Mouse (Mus musculus): ENCODE results near the gene Diaph2. TPM values are rescaled to one million over a fixed set of nuclear protein-coding genes. Genes with fewer than 3 reads are reported as not detected.
"Not testable (repeated sequence)": the region's sequence is repeated elsewhere in the genome, so short reads cannot be mapped to it uniquely, and the experiment has no call there.

Gene Diaph2
- polyA plus RNA-seq, 1 experiment from 2014 or later = 4.4 TPM

- 84% methylated on average over 2 of the region's 2 CpGs for WGBS
- no peaks in the 10 kb centered on the region for H3K36me3 ChIP-seq
- DNase-seq (ENCODE audit: low spot score) = no peak
- H3K27me3 ChIP-seq (ENCODE audit: insufficient read depth, poor library complexity, severe bottlenecking) = no peaks in the 10 kb centered on the region
- no peak overlapping the region for H3K27ac ChIP-seq
- H3K4me1 ChIP-seq = no peaks in the 10 kb centered on the region
- no peaks in the 10 kb centered on the region for H3K9me3 ChIP-seq
- no peak overlapping the region for H3K4me3 ChIP-seq
These were observed 15.8 kb downstream of the Diaph2 start for GRCm38 (mm10) chrX:129765378-129765777.

- 45% methylated on average over 1 of the region's 1 CpGs for WGBS
- H3K4me3 ChIP-seq = no peak overlapping the region
- no peak overlapping the region for H3K27ac ChIP-seq
- no peaks in the 10 kb centered on the region for H3K27me3 ChIP-seq (ENCODE audit: insufficient read depth, poor library complexity, severe bottlenecking)
- H3K36me3 ChIP-seq = no peaks in the 10 kb centered on the region
- H3K4me1 ChIP-seq = no peaks in the 10 kb centered on the region
- DNase-seq (ENCODE audit: low spot score) = no peak
- H3K9me3 ChIP-seq = no peaks in the 10 kb centered on the region
These were observed 17.3 kb downstream of the Diaph2 start for GRCm38 (mm10) chrX:129766811-129767210.

- no peak for DNase-seq (ENCODE audit: low spot score)
- H3K9me3 ChIP-seq = no peaks in the 10 kb centered on the region
- WGBS = 68% methylated on average over 2 of the region's 2 CpGs
These were observed 21.1 kb downstream of the Diaph2 start for GRCm38 (mm10) chrX:129770625-129771024.

GRCm38 (mm10) chrX:129773556-129774255, 24.2 kb downstream of the Diaph2 start:
- Histone ChIP-seq H3K4me3 (no peak overlapping the region), H3K27me3 (ENCODE audit: insufficient read depth, poor library complexity, severe bottlenecking) (no peaks in the 10 kb centered on the region), H3K36me3 (no peaks in the 10 kb centered on the region), H3K4me1 (no peaks in the 10 kb centered on the region), H3K9me3 (no peaks in the 10 kb centered on the region), H3K27ac (no peak overlapping the region)
- 82% methylated on average over 11 of the region's 11 CpGs for WGBS
- no peak for DNase-seq (ENCODE audit: low spot score)

More at GRCm38 (mm10) chrX:129770625-129771024, 21.1 kb downstream of the Diaph2 start:
- H3K27ac ChIP-seq = no peak overlapping the region
- no peaks in the 10 kb centered on the region for H3K4me1 ChIP-seq
- H3K27me3 ChIP-seq (ENCODE audit: insufficient read depth, poor library complexity, severe bottlenecking) = no peaks in the 10 kb centered on the region
- H3K36me3 ChIP-seq = no peaks in the 10 kb centered on the region
- H3K4me3 ChIP-seq = no peak overlapping the region

DNA sequence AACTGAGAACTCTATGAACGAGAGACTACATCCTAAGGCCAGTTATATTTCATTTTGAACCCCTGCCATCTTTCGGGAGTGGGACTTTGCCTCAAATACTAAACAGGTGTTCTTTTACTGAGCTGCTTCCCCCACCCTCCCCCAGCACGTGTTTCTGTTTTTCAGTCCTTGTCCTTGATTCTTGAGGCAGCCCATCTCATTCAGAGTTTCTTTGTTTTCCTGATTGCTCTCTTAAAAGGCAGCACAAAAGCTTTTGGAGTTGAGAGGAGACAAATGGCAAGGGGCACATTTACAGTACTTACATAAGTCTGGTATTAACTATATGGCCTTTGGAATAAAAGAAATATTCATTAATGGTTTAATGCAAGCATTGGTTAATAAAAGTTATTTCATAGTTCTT, 24.9 kb downstream of the Diaph2 start:
- Histone ChIP-seq H3K4me1 (no peaks in the 10 kb centered on the region), H3K9me3 (no peaks in the 10 kb centered on the region), H3K4me3 (no peak overlapping the region), H3K27ac (no peak overlapping the region), H3K36me3 (no peaks in the 10 kb centered on the region), H3K27me3 (ENCODE audit: insufficient read depth, poor library complexity, severe bottlenecking) (no peaks in the 10 kb centered on the region)
- no peak for DNase-seq (ENCODE audit: low spot score)
- 60% methylated on average over 3 of the region's 3 CpGs for WGBS

- Histone ChIP-seq H3K27me3 (ENCODE audit: insufficient read depth, poor library complexity, severe bottlenecking) (no peaks in the 10 kb centered on the region), H3K27ac (no peak overlapping the region), H3K9me3 (no peaks in the 10 kb centered on the region), H3K4me1 (no peaks in the 10 kb centered on the region), H3K4me3 (no peak overlapping the region), H3K36me3 (no peaks in the 10 kb centered on the region)
- 76% methylated on average over 1 of the region's 1 CpGs for WGBS
- DNase-seq (ENCODE audit: low spot score) = no peak
These were observed 27.2 kb downstream of the Diaph2 start for GRCm38 (mm10) chrX:129776761-129777160.

DNA sequence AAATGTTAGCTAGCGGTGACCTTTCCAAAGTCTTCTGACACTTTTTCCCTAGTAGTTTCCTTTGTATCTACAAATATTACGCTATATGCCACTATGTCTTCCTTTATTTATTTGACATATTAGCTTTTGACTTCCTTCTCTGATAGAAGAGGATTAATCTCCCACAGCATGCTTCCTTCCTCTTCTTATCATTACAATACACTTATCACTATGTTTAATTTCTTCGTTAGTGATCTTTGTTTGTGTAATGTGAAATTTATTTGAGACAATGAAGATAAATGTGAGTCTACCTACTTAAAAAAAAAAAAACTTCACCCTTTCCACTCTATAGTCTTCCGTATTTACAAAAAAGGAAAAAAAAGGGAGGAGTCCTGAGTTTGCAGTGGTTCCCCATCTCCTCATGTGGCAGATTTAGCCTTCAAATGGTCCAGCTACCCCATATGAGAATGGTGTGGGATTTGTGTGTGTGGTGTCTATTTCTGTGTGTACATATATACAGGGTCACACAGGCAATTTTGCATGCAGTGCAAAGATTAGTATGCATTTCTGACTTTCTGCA, 27.9 kb downstream of the Diaph2 start:
- Histone ChIP-seq H3K27me3 (ENCODE audit: insufficient read depth, poor library complexity, severe bottlenecking) (no peaks in the 10 kb centered on the region), H3K4me1 (no peaks in the 10 kb centered on the region), H3K4me3 (no peak overlapping the region), H3K27ac (no peak overlapping the region), H3K9me3 (no peaks in the 10 kb centered on the region), H3K36me3 (no peaks in the 10 kb centered on the region)
- no peak for DNase-seq (ENCODE audit: low spot score)
- WGBS = 79% methylated on average over 4 of the region's 4 CpGs

GRCm38 (mm10) chrX:129781844-129782243, 32.3 kb downstream of the Diaph2 start:
- no peak for DNase-seq (ENCODE audit: low spot score)
- Histone ChIP-seq H3K4me1 (no peaks in the 10 kb centered on the region), H3K27ac (no peak overlapping the region), H3K27me3 (ENCODE audit: insufficient read depth, poor library complexity, severe bottlenecking) (no peaks in the 10 kb centered on the region), H3K36me3 (no peaks in the 10 kb centered on the region), H3K9me3 (no peaks in the 10 kb centered on the region), H3K4me3 (no peak overlapping the region)
- 71% methylated on average over 2 of the region's 2 CpGs for WGBS

DNA sequence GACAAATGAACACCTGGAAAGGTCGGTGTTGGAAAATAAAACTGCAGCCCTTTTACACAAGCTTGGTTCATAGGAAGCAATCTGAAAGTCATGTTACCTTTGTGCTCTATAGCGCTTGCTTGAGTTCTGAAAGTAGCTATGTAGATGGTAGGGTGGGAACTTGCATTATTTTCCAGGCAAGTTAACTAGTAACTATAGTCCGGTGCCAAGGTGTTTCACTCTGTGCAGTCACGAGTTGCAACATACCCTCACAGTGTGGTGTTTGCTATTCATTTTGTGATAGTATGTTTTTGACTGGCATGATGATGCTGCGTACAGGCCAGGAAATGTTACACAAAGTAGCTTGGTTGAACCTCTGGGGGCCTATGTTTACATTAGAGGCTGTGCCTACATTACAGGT, 34.5 kb downstream of the Diaph2 start:
- no peak overlapping the region for H3K27ac ChIP-seq
- DNase-seq (ENCODE audit: low spot score) = no peak
- no peaks in the 10 kb centered on the region for H3K9me3 ChIP-seq
- no peaks in the 10 kb centered on the region for H3K27me3 ChIP-seq (ENCODE audit: insufficient read depth, poor library complexity, severe bottlenecking)
- no peaks in the 10 kb centered on the region for H3K4me1 ChIP-seq
- WGBS = 81% methylated on average over 5 of the region's 5 CpGs
- H3K36me3 ChIP-seq = no peaks in the 10 kb centered on the region
- no peak overlapping the region for H3K4me3 ChIP-seq

GRCm38 (mm10) chrX:129799920-129800319, 50.4 kb downstream of the Diaph2 start:
- H3K36me3 ChIP-seq; H3K27me3 ChIP-seq (ENCODE audit: insufficient read depth, poor library complexity, severe bottlenecking): not testable (repeated sequence)
- 54% methylated on average over 2 of the region's 2 CpGs for WGBS

DNA sequence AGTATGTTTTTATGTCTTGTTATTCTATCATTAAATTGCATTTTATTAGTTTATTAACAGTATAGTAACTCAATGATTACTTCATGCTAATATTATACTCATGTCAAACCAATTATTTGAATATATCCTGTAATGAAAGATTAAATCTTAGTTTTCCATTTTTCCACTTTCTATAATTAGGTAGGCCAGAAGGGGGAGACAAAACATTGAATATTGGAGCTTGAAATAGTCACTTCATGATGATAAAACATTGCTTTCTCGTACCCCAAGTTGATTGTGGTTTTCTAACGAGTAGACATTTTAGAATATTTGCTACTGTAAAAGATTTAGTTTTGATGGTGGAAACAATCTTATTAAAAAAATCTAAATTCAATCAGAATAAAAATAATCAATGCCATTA, 82.4 kb downstream of the Diaph2 start:
- DNase-seq (ENCODE audit: low spot score) = no peak
- Histone ChIP-seq H3K4me1 (no peaks in the 10 kb centered on the region), H3K4me3 (no peak overlapping the region), H3K9me3 (no peaks in the 10 kb centered on the region), H3K27ac (no peak overlapping the region), H3K27me3 (ENCODE audit: insufficient read depth, poor library complexity, severe bottlenecking) (no peaks in the 10 kb centered on the region), H3K36me3 (no peaks in the 10 kb centered on the region)
- 68% methylated on average over 2 of the region's 2 CpGs for WGBS

More at GRCm38 (mm10) chrX:129799920-129800319, 50.4 kb downstream of the Diaph2 start:
- DNase-seq (ENCODE audit: low spot score); H3K4me1 ChIP-seq; H3K27ac ChIP-seq; H3K9me3 ChIP-seq; H3K4me3 ChIP-seq: not testable (repeated sequence)

GRCm38 (mm10) chrX:129833887-129834286, 84.3 kb downstream of the Diaph2 start:
- DNase-seq (ENCODE audit: low spot score) = no peak
- H3K4me1 ChIP-seq = no peaks in the 10 kb centered on the region
- H3K9me3 ChIP-seq = no peaks in the 10 kb centered on the region
- H3K27ac ChIP-seq = no peak overlapping the region
- H3K36me3 ChIP-seq = no peaks in the 10 kb centered on the region
- H3K4me3 ChIP-seq = no peak overlapping the region
- H3K27me3 ChIP-seq (ENCODE audit: insufficient read depth, poor library complexity, severe bottlenecking) = no peaks in the 10 kb centered on the region

- Histone ChIP-seq H3K4me3 (no peak overlapping the region), H3K4me1 (no peaks in the 10 kb centered on the region), H3K9me3 (no peaks in the 10 kb centered on the region), H3K27ac (no peak overlapping the region), H3K36me3 (no peaks in the 10 kb centered on the region), H3K27me3 (ENCODE audit: insufficient read depth, poor library complexity, severe bottlenecking) (no peaks in the 10 kb centered on the region)
- DNase-seq (ENCODE audit: low spot score) = no peak
- WGBS = 19% methylated on average over 3 of the region's 3 CpGs
These were observed 134.9 kb downstream of the Diaph2 start for GRCm38 (mm10) chrX:129884465-129884864.

DNA sequence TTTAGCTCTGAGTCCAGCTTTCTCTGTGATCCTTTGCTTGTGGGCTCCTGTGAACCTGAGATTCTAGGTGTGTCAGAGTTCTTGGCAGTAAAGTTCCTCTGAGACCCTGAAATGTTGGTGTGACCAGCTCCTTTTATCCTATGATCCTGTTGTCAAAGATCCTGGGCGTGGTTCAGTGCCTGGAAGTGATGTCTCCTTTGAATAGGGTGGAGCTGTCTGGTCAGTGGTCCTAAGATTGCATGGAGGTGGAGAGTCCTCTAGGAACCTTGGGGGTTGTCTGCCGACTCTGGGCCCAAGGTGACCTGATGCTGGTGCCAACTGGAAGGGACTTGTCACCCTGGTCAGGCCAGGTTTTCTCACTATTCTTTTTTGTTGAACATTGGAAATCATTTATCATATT, 176.3 kb downstream of the Diaph2 start:
- H3K27me3 ChIP-seq (ENCODE audit: insufficient read depth, poor library complexity, severe bottlenecking) = no peaks in the 10 kb centered on the region

More for the DNA sequence above, 176.3 kb downstream of the Diaph2 start:
- Histone ChIP-seq H3K36me3 (no peaks in the 10 kb centered on the region), H3K9me3 (no peaks in the 10 kb centered on the region), H3K27ac (no peak overlapping the region), H3K4me1 (no peaks in the 10 kb centered on the region), H3K4me3 (no peak overlapping the region)
- DNase-seq (ENCODE audit: low spot score) = no peak
- 73% methylated on average over 2 of the region's 2 CpGs for WGBS

Data from heart, embryonic 10.5 days (tissue).